7 mouse cellular contexts compared by ENCODE assay signal in genomic region chr8:120520707-120521590, GRCm38 (mm10).
DNase-seq lines count a peak whose midpoint lies in the region; ATAC-seq and TF ChIP-seq lines count a peak whose summit lies in the region.

No protein-coding gene starts in this region.

- H3K9me3 ChIP-seq in MEL (replicated peaks; ENCODE audit: insufficient read depth, low read length), result no peaks in the 10 kb centered on the region
- H3K9me3 ChIP-seq in forebrain, embryonic 14.5 days (replicated peaks; ENCODE audit: control insufficient read depth, low read length), result no peaks in the 10 kb centered on the region
- H3K9me3 ChIP-seq in intestine, embryonic 16.5 days (ENCODE audit: control insufficient read depth, low read length), result no peaks in the 10 kb centered on the region
- H3K9me3 ChIP-seq in midbrain, embryonic 16.5 days (replicated peaks; ENCODE audit: control insufficient read depth, low read length, poor library complexity, severe bottlenecking), result no peaks in the 10 kb centered on the region

- H3K36me3 ChIP-seq in MEL (ENCODE audit: control insufficient read depth in 1 of 2, insufficient read depth in 2 of 2, low read length in 2 of 2), result peaks cover 5 to 22% of the 10 kb centered on the region in 2 experiments
- H3K36me3 ChIP-seq in forebrain, embryonic 14.5 days (ENCODE audit: control insufficient read depth, insufficient read depth, low read length), result no peaks in the 10 kb centered on the region
- H3K36me3 ChIP-seq in intestine, embryonic 16.5 days (ENCODE audit: control insufficient read depth, insufficient read depth, low read length), result no peaks in the 10 kb centered on the region
- H3K36me3 ChIP-seq in midbrain, embryonic 16.5 days (ENCODE audit: control insufficient read depth, insufficient read depth, low read length), result no peaks in the 10 kb centered on the region

- TF ChIP-seq CTCF in MEL (IDR thresholded peaks at IDR 0.05 in 2 of 3, conservative IDR thresholded peaks at IDR 0.05 in 1 of 3; ENCODE audit: control insufficient read depth in 1 of 3, insufficient read depth in 1 of 3, low read depth in 2 of 3, low read length in 3 of 3, poor library complexity in 1 of 3, severe bottlenecking in 1 of 3), result no peak

- no peak for DNase-seq in MEL (ENCODE audit: low read depth, low spot score)
- DNase-seq in brain, adult 2 months (ENCODE audit: low read depth, low spot score), result peak; percentile 93
- peak; percentile 97 for DNase-seq in forebrain, embryonic 14.5 days (ENCODE audit: low spot score)
- DNase-seq in urinary bladder, adult 18-20 months (ENCODE audit: low spot score in 2 of 2), result no peak
- DNase-seq in left cerebral cortex, postnatal 10 days (ENCODE audit: extremely low spot score in 1 of 2, low spot score in 2 of 2), result no peak

- intact Hi-C loops in left cerebral cortex, postnatal 10 days (cut with DNase I), result no loop called here

- TF ChIP-seq EP300 in MEL (IDR thresholded peaks at IDR 0.05; ENCODE audit: low read depth in 1 of 2, low read length in 2 of 2), result no peak

- TF ChIP-seq RAD21 in MEL (IDR thresholded peaks at IDR 0.05; ENCODE audit: low read depth, low read length), result no peak

- H3K4me3 ChIP-seq in MEL (ENCODE audit: control insufficient read depth in 1 of 2, insufficient read depth in 1 of 2, low read depth in 2 of 2, low read length in 2 of 2), result no peak overlapping the region
- H3K4me3 ChIP-seq in forebrain, embryonic 14.5 days (ENCODE audit: low read depth, low read length), result no peak overlapping the region
- H3K4me3 ChIP-seq in intestine, embryonic 16.5 days (ENCODE audit: low read length), result no peak overlapping the region
- no peak overlapping the region for H3K4me3 ChIP-seq in midbrain, embryonic 16.5 days (ENCODE audit: low read depth, low read length)

- peaks cover 0 to 26% of the 10 kb centered on the region in 2 experiments; a peak in 3 of 4 replicates for H3K4me1 ChIP-seq in MEL (ENCODE audit: control insufficient read depth in 1 of 2, insufficient read depth in 2 of 2, low read length in 2 of 2)
- peaks cover 85% of the 10 kb centered on the region for H3K4me1 ChIP-seq in forebrain, embryonic 14.5 days (ENCODE audit: control insufficient read depth, insufficient read depth, low read length)
- peaks cover 72% of the 10 kb centered on the region for H3K4me1 ChIP-seq in intestine, embryonic 16.5 days (ENCODE audit: control insufficient read depth, insufficient read depth, low read length)
- H3K4me1 ChIP-seq in midbrain, embryonic 16.5 days (ENCODE audit: control insufficient read depth, insufficient read depth, low read length), result peaks cover 67% of the 10 kb centered on the region

- no peaks in the 10 kb centered on the region for H3K27me3 ChIP-seq in MEL (ENCODE audit: control insufficient read depth in 1 of 2, insufficient read depth in 2 of 2, low read length in 2 of 2)
- no peaks in the 10 kb centered on the region for H3K27me3 ChIP-seq in forebrain, embryonic 14.5 days (replicated peaks; ENCODE audit: control insufficient read depth, insufficient read depth, low read length)
- no peaks in the 10 kb centered on the region for H3K27me3 ChIP-seq in intestine, embryonic 16.5 days (replicated peaks; ENCODE audit: control insufficient read depth, insufficient read depth, low read length)
- H3K27me3 ChIP-seq in midbrain, embryonic 16.5 days (ENCODE audit: control insufficient read depth, insufficient read depth, low read depth, low read length), result no peaks in the 10 kb centered on the region

- ATAC-seq in forebrain, embryonic 14.5 days, result peak; percentile 88
- peak; percentile 40 for ATAC-seq in intestine, embryonic 16.5 days
- peak; percentile 71 for ATAC-seq in midbrain, embryonic 16.5 days

- 3% methylated on average over 20 of the region's 20 CpGs for WGBS in forebrain, embryonic 14.5 days
- WGBS in intestine, embryonic 16.5 days, result 31% methylated on average over 20 of the region's 20 CpGs
- 11% methylated on average over 20 of the region's 20 CpGs for WGBS in midbrain, embryonic 16.5 days

- H3K4me2 ChIP-seq in forebrain, embryonic 14.5 days (ENCODE audit: low read length), result peak overlapping the region; percentile 34
- H3K4me2 ChIP-seq in intestine, embryonic 16.5 days (ENCODE audit: low read depth, low read length), result no peak overlapping the region
- peak overlapping the region; percentile 12; the same call in 1 of the 2 replicates for H3K4me2 ChIP-seq in midbrain, embryonic 16.5 days (ENCODE audit: low read length)

- TF ChIP-seq POLR2A in MEL (IDR thresholded peaks at IDR 0.05; ENCODE audit: control insufficient read depth in 1 of 2, insufficient read depth in 1 of 2, low read depth in 1 of 2, low read length in 2 of 2, poor library complexity in 1 of 2), result no peak

- H3K79me2 ChIP-seq in MEL (ENCODE audit: control insufficient read depth, insufficient read depth, low read length, poor library complexity), result peaks cover 98% of the 10 kb centered on the region

- H3K9ac ChIP-seq in MEL (ENCODE audit: control insufficient read depth, low read depth, low read length, poor library complexity, severe bottlenecking), result no peak overlapping the region
- peak overlapping the region; percentile 49 for H3K9ac ChIP-seq in forebrain, embryonic 14.5 days (ENCODE audit: low read length)
- peak overlapping the region; percentile 36; the same call in 1 of the 2 replicates for H3K9ac ChIP-seq in intestine, embryonic 16.5 days (ENCODE audit: low read depth, low read length)
- peak overlapping the region; percentile 23 for H3K9ac ChIP-seq in midbrain, embryonic 16.5 days (ENCODE audit: low read depth, low read length)

- H3K27ac ChIP-seq in MEL (ENCODE audit: control insufficient read depth, low read depth, low read length), result no peak overlapping the region
- peak overlapping the region; percentile 95 for H3K27ac ChIP-seq in forebrain, embryonic 14.5 days (ENCODE audit: low read depth, low read length)
- peak overlapping the region; percentile 59 for H3K27ac ChIP-seq in intestine, embryonic 16.5 days (ENCODE audit: low read length)
- peak overlapping the region; percentile 77 for H3K27ac ChIP-seq in midbrain, embryonic 16.5 days (ENCODE audit: low read length)

TF ChIP-seq in MEL, 35 proteins besides CTCF, POLR2A, EP300 and RAD21:
- TF ChIP-seq GABPA (IDR thresholded peaks at IDR 0.05; ENCODE audit: low read depth, low read length) (no peak), MAZ (IDR thresholded peaks at IDR 0.05; ENCODE audit: low read depth, low read length) (0 out of 2 replicates have a peak, but pooled peaks have one; percentile 31)

Comparison
In these comparisons a context has a peak if more than half of its experiments do, and no peak if none do; other contexts are left out.
1. DNase-seq: peak in brain, adult 2 months (single experiment) and forebrain, embryonic 14.5 days (single experiment); none in MEL (single experiment), urinary bladder, adult 18-20 months (0 of 2) and left cerebral cortex, postnatal 10 days (0 of 2).
2. Peak in every context shown above with its lines, with median percentiles within 50 percentile points of each other: ATAC-seq.